Mouse (Mus musculus) erythroblast, adult 5-6 weeks (primary cell): ENCODE data around the gene Gm10439. TPM values are rescaled to one million over a fixed set of nuclear protein-coding genes. Genes with fewer than 3 reads are reported as not detected.
"Not testable (repeated sequence)": the region's sequence is repeated elsewhere in the genome, so short reads cannot be mapped to it uniquely, and the experiment has no call there.

Source experiments
- ATAC-seq: replicated peaks from 2 replicates; pipeline ENCODE4 v1.8.0; 2016; ENCODE audit warnings: moderate number of reproducible peaks, mild to moderate bottlenecking, moderate TSS enrichment, inconsistent platforms; ENCODE audit not compliant: poor library complexity, low FRiP score, severe bottlenecking
- total RNA-seq, 2 experiments: library from RNA; stranded (forward) in 1 of 2; stranded (reverse) in 1 of 2; fragments of 150-400 nt in 1 of 2; fragments of 200-764, 138-1000 nt in 1 of 2; gene quantifications; 2 replicates each; pipeline versions ENCODE4 v1.2.3 to v1.2.4; 2015 to 2017; ENCODE audit warnings: low replicate concordance in 2 of 2

Gene Gm10439
- total RNA-seq (2015; ENCODE audit: low replicate concordance) (not detected in 2 replicates), total RNA-seq (2017; ENCODE audit: low replicate concordance) (not detected in 2 replicates)

DNA sequence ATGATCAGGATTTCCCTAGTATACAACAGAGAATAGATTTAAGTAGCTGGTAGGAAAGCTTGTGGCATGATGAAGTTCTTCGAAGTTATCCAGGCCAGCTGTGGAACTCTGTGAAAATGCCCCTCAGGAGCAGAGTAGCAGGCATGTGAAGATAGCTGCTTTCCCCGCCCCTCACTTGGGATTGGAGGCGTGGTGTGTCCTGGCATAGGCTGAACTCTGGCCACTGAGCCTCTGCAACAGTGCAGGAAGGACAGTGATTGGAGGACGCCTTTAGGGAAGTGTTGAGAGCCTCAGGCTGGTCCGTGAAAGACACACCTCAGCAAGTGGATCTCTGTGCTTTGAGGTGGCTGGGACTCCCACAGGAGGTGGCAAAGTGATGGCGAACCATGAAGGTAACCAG is at the start of gene Gm10439:
Gm10439 (plus strand) TSS at position 301 of the 400 bp plus-strand sequence.
- ATAC-seq = not testable (repeated sequence)

Other genes starting within 250 kb of the Gm10439 start
- not detected in 2 replicates for gene Gm15085, start 147.0 kb upstream of the Gm10439 start, total RNA-seq (2015; ENCODE audit: low replicate concordance)
- not detected in 2 replicates for gene Gm15085, start 147.0 kb upstream of the Gm10439 start, total RNA-seq (2017; ENCODE audit: low replicate concordance)
- gene Gm15097, start 189.9 kb downstream of the Gm10439 start, total RNA-seq (2015; ENCODE audit: low replicate concordance) = not detected in 2 replicates
- not detected in 2 replicates for gene Gm15097, start 189.9 kb downstream of the Gm10439 start, total RNA-seq (2017; ENCODE audit: low replicate concordance)